Mouse (Mus musculus) lung, postnatal 0 days (tissue): ENCODE results near the gene Atxn1l. TPM values are rescaled to one million over a fixed set of nuclear protein-coding genes. Genes with fewer than 3 reads are reported as not detected.

Experiments used
- ATAC-seq: fragments of 200-750 bp; cut with Nextera tagmentation; 2 replicates; pipeline ENCODE4 v1.8.0; 2017; ENCODE audit warnings: moderate library complexity
- DNase-seq: peaks from one replicate; pipeline ENCODE4 v3.0.0-alpha.2; 2016; ENCODE audit warnings: low spot score
- H3K27ac ChIP-seq: fragments of 300-500 bp; sonication (generic); 2 replicates; pipeline ENCODE4 v1.5.1; 2014; ENCODE audit warnings: antibody characterized with exemption, mild to moderate bottlenecking, low read length, mixed read lengths
- H3K27me3 ChIP-seq: fragments of 300-500 bp; sonication (generic); replicated peaks from 2 replicates; pipeline ENCODE4 v1.6.1; 2014; ENCODE audit warnings: low read length, mixed read lengths; ENCODE audit not compliant: insufficient read depth
- H3K36me3 ChIP-seq: fragments of 300-500 bp; sonication (generic); 2 replicates; pipeline ENCODE4 v1.6.1; 2014; ENCODE audit warnings: low read length, mixed read lengths; ENCODE audit not compliant: insufficient read depth
- H3K4me1 ChIP-seq: fragments of 300-500 bp; sonication (generic); 2 replicates; pipeline ENCODE4 v1.6.1; 2014; ENCODE audit warnings: antibody characterized with exemption, low read depth, low read length, mixed read lengths; ENCODE audit not compliant: insufficient read depth
- H3K4me2 ChIP-seq: fragments of 300-500 bp; sonication (generic); replicated peaks from 2 replicates; pipeline ENCODE4 v1.6.1; 2014; ENCODE audit warnings: low read depth, mild to moderate bottlenecking, low read length, moderate library complexity, mixed read lengths
- H3K4me3 ChIP-seq: fragments of 300-500 bp; sonication (generic); 2 replicates; pipeline ENCODE4 v1.5.1; 2014; ENCODE audit warnings: low read depth, low read length
- H3K9ac ChIP-seq: fragments of 300-500 bp; sonication (generic); replicated peaks from 2 replicates; pipeline ENCODE4 v1.6.1; 2014; ENCODE audit warnings: low read depth, mild to moderate bottlenecking
- H3K9me3 ChIP-seq: fragments of 300-500 bp; sonication (generic); 2 replicates; pipeline ENCODE4 v1.6.1; 2016; ENCODE audit warnings: low read length, mixed read lengths
- CTCF ChIP-seq: IDR thresholded peaks from 2 replicates; pipeline ENCODE4 v1.5.1; 2016; ENCODE audit warnings: antibody characterized with exemption, mild to moderate bottlenecking
- EP300 ChIP-seq: IDR thresholded peaks from 2 replicates; pipeline ENCODE4 v1.6.1; 2016; ENCODE audit warnings: antibody characterized with exemption, mild to moderate bottlenecking, control low read depth
- WGBS: fragments of 180-500 bp; shearing (Covaris S2); extraction: QIAGEN DNeasy Blood & Tissue Kit; methylation state at CpG from one replicate; pipeline ENCODE4 v1.1.7; 2014; 5-methylcytosine and 5-hydroxymethylcytosine counted together
- polyA plus RNA-seq: library from polyadenylated mRNA; unstranded; fragments of >200 nt; fragmentation: Nextera tagmentation; extraction: Ambion mirVana; gene quantifications from 2 replicates; pipeline ENCODE4 v1.2.1, GENCODE M21; 2015

Gene Atxn1l
- polyA plus RNA-seq, 1 experiment from 2014 or later, result 3.9 TPM

GRCm38 (mm10) chr8:109682120-109682519 lies 55.4 kb downstream of the Atxn1l start:
- no peak for ATAC-seq
- peaks cover 35% of the 10 kb centered on the region for H3K36me3 ChIP-seq
- WGBS, result 91% methylated on average over 5 of the region's 5 CpGs

GRCm38 (mm10) chr8:109681535-109681934 lies 56.0 kb downstream of the Atxn1l start:
- Histone ChIP-seq H3K9me3 (no peaks in the 10 kb centered on the region), H3K4me2 (no peak overlapping the region), H3K27me3 (no peaks in the 10 kb centered on the region), H3K9ac (no peak overlapping the region), H3K27ac (no peak overlapping the region), H3K4me1 (no peaks in the 10 kb centered on the region), H3K36me3 (peaks cover 40% of the 10 kb centered on the region), H3K4me3 (no peak overlapping the region)
- TF ChIP-seq CTCF, result no peak
- no peak for TF ChIP-seq EP300
- WGBS, result 51% methylated on average over 3 of the region's 3 CpGs
- DNase-seq, result no peak
- no peak for ATAC-seq

More at GRCm38 (mm10) chr8:109682120-109682519, 55.4 kb downstream of the Atxn1l start:
- Histone ChIP-seq H3K27ac (no peak overlapping the region), H3K4me3 (no peak overlapping the region), H3K27me3 (no peaks in the 10 kb centered on the region), H3K9me3 (no peaks in the 10 kb centered on the region), H3K4me2 (no peak overlapping the region), H3K9ac (no peak overlapping the region), H3K4me1 (no peaks in the 10 kb centered on the region)
- TF ChIP-seq EP300, result no peak
- no peak for TF ChIP-seq CTCF
- peak; percentile 40 for DNase-seq

Other genes starting within 250 kb of the Atxn1l start
- not detected in 2 replicates for gene Pmfbp1, start 243.7 kb downstream of the Atxn1l start, polyA plus RNA-seq
- 12.5 and 12.7 TPM in 2 replicates for gene Dhx38, start 171.9 kb downstream of the Atxn1l start, polyA plus RNA-seq
- 24.4 and 25.0 TPM in 2 replicates for gene Txnl4b, start 171.8 kb downstream of the Atxn1l start, polyA plus RNA-seq
- gene Hp, start 158.6 kb downstream of the Atxn1l start, polyA plus RNA-seq, result 703 and 838 TPM in 2 replicates
- gene Dhodh, start 129.1 kb downstream of the Atxn1l start, polyA plus RNA-seq, result 16.2 and 18.5 TPM in 2 replicates
- 0.07 and 0.13 TPM in 2 replicates for gene Pkd1l3, start 123.2 kb downstream of the Atxn1l start, polyA plus RNA-seq
- gene Ist1, start 44.5 kb downstream of the Atxn1l start, polyA plus RNA-seq, result 91.3 and 105 TPM in 2 replicates
- 13.2 and 14.4 TPM in 2 replicates for gene Zfp821, start 32.2 kb downstream of the Atxn1l start, polyA plus RNA-seq
- 22.4 and 24.7 TPM in 2 replicates for gene Ap1g1, start 40.8 kb upstream of the Atxn1l start, polyA plus RNA-seq
- gene Phlpp2, start 130.8 kb upstream of the Atxn1l start, polyA plus RNA-seq, result 1.4 and 1.5 TPM in 2 replicates
- 10.4 and 13.4 TPM in 2 replicates for gene Marveld3, start 224.5 kb upstream of the Atxn1l start, polyA plus RNA-seq